Mouse (Mus musculus): ENCODE results near the gene Pfkl. TPM values are rescaled to one million over a fixed set of nuclear protein-coding genes. Genes with fewer than 3 reads are reported as not detected.
"Not testable (repeated sequence)": the region's sequence is repeated elsewhere in the genome, so short reads cannot be mapped to it uniquely, and the experiment has no call there.

The Pfkl gene
- polyA plus RNA-seq, 1 experiment from 2014 or later, result 164 TPM

DNA sequence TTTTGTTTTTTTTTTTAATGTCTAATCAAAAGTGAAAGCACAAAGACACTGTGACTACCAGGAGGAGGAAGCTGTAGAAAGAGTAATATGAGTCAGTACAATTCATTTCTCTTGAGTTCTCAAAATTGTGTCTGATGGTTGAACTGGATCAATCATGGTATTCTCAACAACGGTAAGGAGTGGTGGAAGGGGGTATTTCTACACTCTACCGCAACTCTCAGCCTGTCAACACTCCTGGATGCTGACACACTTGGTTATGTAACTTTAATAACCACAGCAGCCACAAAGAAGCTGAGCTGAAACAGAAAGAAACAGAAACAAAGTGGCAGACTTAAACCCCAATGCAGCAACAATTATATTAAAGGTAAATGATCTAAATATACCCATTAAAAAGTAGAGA lies 47.2 kb downstream of the Pfkl start:
- Histone ChIP-seq H3K4me2 (no peak overlapping the region), H3K9ac (no peak overlapping the region), H3K27ac (no peak overlapping the region), H3K4me1 (no peaks in the 10 kb centered on the region), H3K36me3 (no peaks in the 10 kb centered on the region), H3K4me3 (replicated peaks) (no peak overlapping the region), H3K9me3 (replicated peaks) (no peaks in the 10 kb centered on the region), H3K27me3 (peaks cover 4% of the 10 kb centered on the region; the same call in 1 of the 2 replicates)
- ATAC-seq (replicated peaks; ENCODE audit: low FRiP score), result no peak
- 86% methylated on average over 2 of the region's 2 CpGs for WGBS

DNA sequence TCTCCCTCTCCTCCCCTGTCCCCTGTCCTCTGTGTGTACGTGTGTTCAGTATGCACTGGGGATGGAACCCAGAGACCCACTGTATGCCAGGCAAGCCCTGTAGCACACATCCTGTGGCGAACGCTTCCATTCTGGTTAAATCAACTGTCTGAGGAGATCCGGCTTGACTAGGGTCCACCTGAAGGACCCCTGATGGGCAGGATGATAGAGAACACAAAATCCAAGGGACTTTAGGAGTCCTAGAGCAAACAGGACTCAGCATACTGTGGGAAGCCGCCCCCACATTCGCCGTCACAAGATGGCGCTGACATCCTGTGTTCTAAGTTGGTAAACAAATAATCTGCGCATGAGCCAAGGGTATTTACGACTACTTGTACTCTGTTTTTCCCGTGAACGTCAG lies 59.4 kb downstream of the Pfkl start:
- not testable (repeated sequence) for H3K9me3 ChIP-seq (replicated peaks); H3K27ac ChIP-seq; H3K4me1 ChIP-seq; H3K27me3 ChIP-seq; H3K4me3 ChIP-seq (replicated peaks); H3K36me3 ChIP-seq; H3K4me2 ChIP-seq; H3K9ac ChIP-seq; ATAC-seq (replicated peaks; ENCODE audit: low FRiP score)
- WGBS, result 92% methylated on average over 9 of the region's 12 CpGs

DNA sequence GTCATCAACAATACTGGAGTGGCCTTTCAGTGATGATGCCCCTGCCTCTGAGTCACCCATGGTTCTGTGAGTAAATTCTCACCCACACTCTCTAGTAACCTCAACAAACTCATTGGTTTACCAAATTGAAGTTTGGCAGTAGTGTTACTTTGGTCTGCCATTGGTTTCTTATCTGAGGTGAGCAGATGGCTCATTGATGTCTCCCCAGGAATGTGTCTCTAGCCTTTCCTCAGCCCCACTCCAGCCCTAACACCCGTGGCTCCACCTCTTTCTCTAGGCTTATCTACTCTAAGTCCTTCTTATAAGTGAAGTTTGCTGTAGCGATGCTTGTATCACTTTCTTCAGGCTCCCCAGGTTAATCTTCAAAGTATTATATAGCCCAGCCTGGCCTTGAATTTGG lies 70.2 kb downstream of the Pfkl start:
- Histone ChIP-seq H3K4me1 (no peaks in the 10 kb centered on the region), H3K27ac (no peak overlapping the region), H3K9ac (no peak overlapping the region), H3K9me3 (replicated peaks) (no peaks in the 10 kb centered on the region), H3K4me3 (replicated peaks) (no peak overlapping the region), H3K36me3 (no peaks in the 10 kb centered on the region), H3K27me3 (no peaks in the 10 kb centered on the region), H3K4me2 (no peak overlapping the region)
- 76% methylated on average over 2 of the region's 2 CpGs for WGBS
- ATAC-seq (replicated peaks; ENCODE audit: low FRiP score), result no peak

Other genes with a start within 250 kb of the Pfkl start
- gene Gm3238, start 238.8 kb downstream of the Pfkl start, polyA plus RNA-seq (2015; fragmentation: Nextera tagmentation; extraction: Ambion mirVana), result not detected in 2 replicates
- gene Gm7138, start 233.1 kb downstream of the Pfkl start, polyA plus RNA-seq (2015; fragmentation: Nextera tagmentation; extraction: Ambion mirVana), result not detected in 2 replicates
- gene Gm3250, start 227.5 kb downstream of the Pfkl start, polyA plus RNA-seq (2015; fragmentation: Nextera tagmentation; extraction: Ambion mirVana), result not detected in 2 replicates
- not detected in 2 replicates for gene Gm7137, start 221.9 kb downstream of the Pfkl start, polyA plus RNA-seq (2015; fragmentation: Nextera tagmentation; extraction: Ambion mirVana)
- gene Gm9639, start 215.0 kb downstream of the Pfkl start, polyA plus RNA-seq (2015; fragmentation: Nextera tagmentation; extraction: Ambion mirVana), result not detected in 2 replicates
- gene Gm19668, start 210.9 kb downstream of the Pfkl start, polyA plus RNA-seq (2015; fragmentation: Nextera tagmentation; extraction: Ambion mirVana), result not detected in 2 replicates
- not detected in 2 replicates for gene Gm9507, start 198.2 kb downstream of the Pfkl start, polyA plus RNA-seq (2015; fragmentation: Nextera tagmentation; extraction: Ambion mirVana)
- gene Gm2696, start 195.4 kb downstream of the Pfkl start, polyA plus RNA-seq (2015; fragmentation: Nextera tagmentation; extraction: Ambion mirVana), result not detected in 2 replicates
- not detected in 2 replicates for gene Krtap10-4, start 183.0 kb downstream of the Pfkl start, polyA plus RNA-seq (2015; fragmentation: Nextera tagmentation; extraction: Ambion mirVana)
- not detected in 2 replicates for gene Krtap10-10, start 174.1 kb downstream of the Pfkl start, polyA plus RNA-seq (2015; fragmentation: Nextera tagmentation; extraction: Ambion mirVana)
- gene Gm36176, start 163.3 kb downstream of the Pfkl start, polyA plus RNA-seq (2015; fragmentation: Nextera tagmentation; extraction: Ambion mirVana), result not detected in 2 replicates
- gene Gm10318, start 157.2 kb downstream of the Pfkl start, polyA plus RNA-seq (2015; fragmentation: Nextera tagmentation; extraction: Ambion mirVana), result not detected in 2 replicates
- gene Gm3285, start 148.1 kb downstream of the Pfkl start, polyA plus RNA-seq (2015; fragmentation: Nextera tagmentation; extraction: Ambion mirVana), result not detected in 2 replicates
- 3.8 and 4.8 TPM in 2 replicates for gene Lrrc3, start 107.5 kb downstream of the Pfkl start, polyA plus RNA-seq (2015; fragmentation: Nextera tagmentation; extraction: Ambion mirVana)
- gene Trpm2, start 39.5 kb downstream of the Pfkl start, polyA plus RNA-seq (2015; fragmentation: Nextera tagmentation; extraction: Ambion mirVana), result 0.32 and 0.97 TPM in 2 replicates
- gene 1810043G02Rik, start 31.6 kb downstream of the Pfkl start, polyA plus RNA-seq (2015; fragmentation: Nextera tagmentation; extraction: Ambion mirVana), result 29.5 and 32.1 TPM in 2 replicates
- gene Dnmt3l, start 31.9 kb upstream of the Pfkl start, polyA plus RNA-seq (2015; fragmentation: Nextera tagmentation; extraction: Ambion mirVana), result 0.68 and 1.1 TPM in 2 replicates
- 1.6 TPM in 2 replicates for gene Aire, start 33.5 kb upstream of the Pfkl start, polyA plus RNA-seq (2015; fragmentation: Nextera tagmentation; extraction: Ambion mirVana)
- gene Icosl, start 59.2 kb upstream of the Pfkl start, polyA plus RNA-seq (2015; fragmentation: Nextera tagmentation; extraction: Ambion mirVana), result 5.6 and 7.1 TPM in 2 replicates
- 43.2 TPM in 2 replicates for gene D10Jhu81e, start 159.7 kb upstream of the Pfkl start, polyA plus RNA-seq (2015; fragmentation: Nextera tagmentation; extraction: Ambion mirVana)
- 21.7 and 22.6 TPM in 2 replicates for gene Pwp2, start 175.1 kb upstream of the Pfkl start, polyA plus RNA-seq (2015; fragmentation: Nextera tagmentation; extraction: Ambion mirVana)
- gene Trappc10, start 234.6 kb upstream of the Pfkl start, polyA plus RNA-seq (2015; fragmentation: Nextera tagmentation; extraction: Ambion mirVana), result 12.5 and 12.7 TPM in 2 replicates